Mouse (Mus musculus): ENCODE measurements around the gene Map4k4.

DNA sequence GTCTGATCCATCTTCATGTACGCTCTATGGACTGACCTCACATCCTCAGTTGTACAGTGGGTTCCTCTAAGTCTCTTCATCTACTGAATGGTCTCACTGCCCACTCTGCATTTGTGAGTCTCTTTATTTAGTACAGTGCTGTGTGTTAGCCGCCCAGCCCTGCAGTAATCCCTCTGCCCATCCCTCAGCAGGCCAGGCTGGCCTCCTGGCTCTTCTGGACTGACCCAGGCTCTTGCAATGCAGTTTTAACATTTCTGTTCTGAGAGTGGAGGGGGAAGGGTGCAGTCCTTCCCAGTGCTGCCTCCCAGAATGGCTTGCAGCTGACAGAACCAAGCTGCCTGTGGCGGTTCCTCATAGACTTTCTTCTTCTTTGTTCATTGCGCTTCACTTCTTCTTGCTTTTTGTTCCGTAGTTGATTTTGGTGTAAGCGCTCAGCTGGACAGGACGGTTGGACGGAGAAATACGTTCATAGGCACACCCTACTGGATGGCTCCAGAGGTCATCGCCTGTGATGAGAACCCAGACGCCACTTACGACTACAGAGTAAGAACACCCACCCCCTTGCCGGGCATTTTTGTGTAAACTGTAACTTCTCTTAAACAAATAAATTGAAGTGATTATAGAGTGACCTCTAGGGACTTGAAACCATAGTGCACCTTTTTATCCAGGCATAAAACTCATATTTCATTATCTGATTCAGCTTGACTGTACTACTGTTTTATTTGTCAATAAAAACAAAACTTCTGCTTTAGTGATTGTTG, 82.2 kb downstream of the Map4k4 start:
- TF ChIP-seq CTCF (IDR thresholded peaks at IDR 0.05; ENCODE audit: low read depth, low read length) (no peak), POLR2A (IDR thresholded peaks at IDR 0.05; ENCODE audit: borderline replicate concordance, low read depth, low read length) (no peak)
